Mouse (Mus musculus): ENCODE measurements at regions not wholly inside any gene's neighbourhood (a gene's known extent, or its start where the extent isn't known, plus 50 kb on each side); places are given as distances from the start of the nearest gene placed in this dataset.

GRCm38 (mm10) chr7:58093523-58093922, 562.4 kb upstream of the Atp10a start:
- Histone ChIP-seq H3K9ac (no peak overlapping the region), H3K36me3 (no peaks in the 10 kb centered on the region), H3K27ac (no peak overlapping the region), H3K4me1 (no peaks in the 10 kb centered on the region), H3K4me3 (no peak overlapping the region), H3K9me3 (no peaks in the 10 kb centered on the region), H3K4me2 (replicated peaks) (no peak overlapping the region), H3K27me3 (no peaks in the 10 kb centered on the region)
- WGBS = 75% methylated on average over 3 of the region's 3 CpGs
- no peak for ATAC-seq (ENCODE audit: low FRiP score, low read depth)

DNA sequence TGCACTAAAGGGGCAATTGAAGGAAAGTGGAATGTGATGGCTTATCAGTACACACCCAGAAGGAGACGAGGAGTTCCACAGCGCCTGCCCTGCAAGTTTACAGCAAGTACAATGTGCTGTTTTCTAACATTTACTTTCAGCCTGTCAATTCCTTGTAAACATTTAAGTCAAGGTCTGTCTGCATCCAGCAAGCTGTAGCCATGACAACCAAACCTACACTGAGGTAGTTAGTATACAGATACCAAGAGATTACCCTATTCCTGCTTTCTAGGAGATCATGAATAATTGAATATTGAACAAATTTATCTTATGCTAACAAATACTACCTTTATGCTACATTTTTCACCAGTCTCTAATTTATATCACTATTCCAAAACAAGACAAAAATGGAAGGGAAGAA, 569.0 kb upstream of the Gabra5 start:
- Histone ChIP-seq H3K36me3 (no peaks in the 10 kb centered on the region), H3K4me1 (no peaks in the 10 kb centered on the region), H3K27ac (no peak overlapping the region), H3K4me2 (replicated peaks) (no peak overlapping the region), H3K27me3 (no peaks in the 10 kb centered on the region), H3K4me3 (no peak overlapping the region), H3K9me3 (no peaks in the 10 kb centered on the region), H3K9ac (no peak overlapping the region)
- no peak for ATAC-seq (ENCODE audit: low FRiP score, low read depth)
- WGBS = 40% methylated on average over 2 of the region's 2 CpGs

- Histone ChIP-seq H3K4me1 (no peaks in the 10 kb centered on the region), H3K4me3 (no peak overlapping the region), H3K4me2 (replicated peaks) (no peak overlapping the region), H3K9ac (no peak overlapping the region), H3K27me3 (no peaks in the 10 kb centered on the region), H3K36me3 (no peaks in the 10 kb centered on the region), H3K9me3 (no peaks in the 10 kb centered on the region), H3K27ac (no peak overlapping the region)
- no peak for ATAC-seq (ENCODE audit: low FRiP score, low read depth)
- whole genome bisulfite sequencing = 74% methylated on average over 1 of the region's 1 CpGs
Observed at GRCm38 (mm10) chr7:58032975-58033374, 523.1 kb upstream of the Gabra5 start.

DNA sequence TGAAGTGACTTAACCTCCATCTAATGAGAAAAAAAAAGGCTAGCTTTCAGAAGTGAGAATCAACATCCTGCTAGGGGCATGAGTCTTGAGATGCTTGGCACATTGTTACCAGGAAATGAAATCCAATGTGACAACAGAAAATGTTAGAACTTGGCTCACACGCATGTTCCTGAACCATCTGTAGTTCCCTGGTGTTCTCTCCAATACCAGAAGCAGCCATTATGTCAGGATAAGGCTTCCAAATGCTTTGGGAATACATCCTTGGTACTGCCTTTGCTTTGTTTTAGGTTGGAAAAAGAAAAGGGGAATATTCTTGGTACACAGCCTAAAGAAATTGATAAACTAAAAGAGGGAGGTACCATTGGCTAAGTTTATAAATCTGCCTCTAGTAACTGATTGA, 522.3 kb upstream of the Gabra5 start:
- WGBS = 88% methylated on average over 1 of the region's 1 CpGs
- H3K4me2 ChIP-seq (replicated peaks) = no peak overlapping the region
- no peaks in the 10 kb centered on the region for H3K4me1 ChIP-seq
- no peaks in the 10 kb centered on the region for H3K27me3 ChIP-seq
- H3K9me3 ChIP-seq = no peaks in the 10 kb centered on the region
- no peak for ATAC-seq (ENCODE audit: low FRiP score, low read depth)
- H3K27ac ChIP-seq = no peak overlapping the region
- no peak overlapping the region for H3K9ac ChIP-seq
- H3K36me3 ChIP-seq = no peaks in the 10 kb centered on the region
- no peak overlapping the region for H3K4me3 ChIP-seq

DNA sequence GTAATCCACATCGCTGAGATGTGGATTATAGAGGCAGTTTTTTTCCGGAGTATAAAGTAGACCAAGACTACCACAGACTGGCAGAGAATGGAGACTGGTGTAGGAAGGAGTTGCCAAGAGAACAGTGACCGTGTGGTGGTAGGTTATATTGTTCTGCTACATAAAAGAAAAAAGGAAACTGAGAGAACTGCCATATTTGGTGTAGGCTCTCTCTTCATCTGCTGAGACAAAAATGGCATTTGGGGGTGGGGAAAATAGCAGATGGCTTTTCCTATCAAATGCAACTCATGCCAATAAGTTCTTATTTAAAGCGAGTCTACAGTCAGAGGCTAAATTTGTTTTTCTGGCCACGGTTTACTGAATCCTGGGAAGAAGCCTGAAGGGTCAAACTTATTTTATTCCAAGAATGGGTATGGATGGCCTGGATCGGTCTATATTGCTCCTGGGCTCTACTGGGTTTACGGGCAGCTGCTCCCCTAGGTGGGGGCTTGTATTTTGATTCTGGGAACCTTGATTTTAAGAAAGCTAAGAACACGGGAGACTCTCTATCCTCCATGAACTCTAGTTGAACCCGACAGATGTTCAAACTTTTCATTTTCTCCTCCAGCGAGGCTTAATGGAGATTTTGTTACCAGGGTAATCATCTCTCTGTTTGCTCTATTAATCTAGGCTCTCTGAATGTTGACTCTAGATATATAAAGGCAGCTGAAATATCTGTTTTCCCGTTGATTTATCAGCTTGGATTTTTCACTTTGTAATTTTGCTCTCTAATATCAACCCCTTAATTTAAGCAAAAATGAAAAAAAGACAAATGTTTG, 482.8 kb upstream of the Gabra5 start:
- Histone ChIP-seq H3K9ac (no peak overlapping the region), H3K36me3 (no peaks in the 10 kb centered on the region), H3K27ac (no peak overlapping the region), H3K4me3 (no peak overlapping the region), H3K4me2 (replicated peaks) (no peak overlapping the region), H3K9me3 (no peaks in the 10 kb centered on the region), H3K27me3 (no peaks in the 10 kb centered on the region), H3K4me1 (no peaks in the 10 kb centered on the region)
- 0 out of 2 replicates have a peak, but pooled peaks have one; percentile 44 for ATAC-seq (ENCODE audit: low FRiP score, low read depth)
- WGBS = 78% methylated on average over 11 of the region's 11 CpGs

GRCm38 (mm10) chr7:57983192-57983591, 473.3 kb upstream of the Gabra5 start:
- no peaks in the 10 kb centered on the region for H3K9me3 ChIP-seq
- H3K27ac ChIP-seq = no peak overlapping the region
- no peak overlapping the region for H3K9ac ChIP-seq
- no peaks in the 10 kb centered on the region for H3K36me3 ChIP-seq
- no peaks in the 10 kb centered on the region for H3K27me3 ChIP-seq
- no peak overlapping the region for H3K4me3 ChIP-seq
- H3K4me2 ChIP-seq (replicated peaks) = no peak overlapping the region
- H3K4me1 ChIP-seq = no peaks in the 10 kb centered on the region
- ATAC-seq (ENCODE audit: low FRiP score, low read depth) = no peak

- Histone ChIP-seq H3K27me3 (no peaks in the 10 kb centered on the region), H3K9me3 (no peaks in the 10 kb centered on the region), H3K4me1 (no peaks in the 10 kb centered on the region), H3K4me2 (replicated peaks) (no peak overlapping the region), H3K36me3 (no peaks in the 10 kb centered on the region), H3K27ac (no peak overlapping the region), H3K9ac (no peak overlapping the region), H3K4me3 (no peak overlapping the region)
- no peak for ATAC-seq (ENCODE audit: low FRiP score, low read depth)
Observed at GRCm38 (mm10) chr7:57966216-57966615, 456.4 kb upstream of the Gabra5 start.

- Histone ChIP-seq H3K4me3 (no peak overlapping the region), H3K4me1 (no peaks in the 10 kb centered on the region), H3K36me3 (no peaks in the 10 kb centered on the region), H3K9me3 (no peaks in the 10 kb centered on the region), H3K4me2 (replicated peaks) (no peak overlapping the region), H3K9ac (no peak overlapping the region), H3K27ac (no peak overlapping the region), H3K27me3 (no peaks in the 10 kb centered on the region)
- ATAC-seq (ENCODE audit: low FRiP score, low read depth) = no peak
Observed at GRCm38 (mm10) chr7:57958871-57959270, 449.0 kb upstream of the Gabra5 start.

Measured in limb, embryonic 13.5 days (tissue).